Comparison of ENCODE assay signal across 8 mouse cellular contexts in genomic region chr10:116755881-116756581, GRCm38 (mm10).
DNase-seq lines count a peak whose midpoint lies in the region.

No protein-coding gene starts in this region.

- peak; percentile 46 for DNase-seq in embryo, embryonic 10.5 days (ENCODE audit: low spot score)
- DNase-seq in embryo, embryonic 9.5 days (ENCODE audit: extremely low spot score), result no peak
- peak; percentile 28 for DNase-seq in right cerebral cortex, postnatal 4 days
- DNase-seq in right cerebral cortex, postnatal 25 days, result no peak
- DNase-seq in layer of hippocampus, adult 9-10 months (ENCODE audit: low spot score), result peak; percentile 27
- DNase-seq in spleen, adult 12 weeks (ENCODE audit: low spot score), result no peak
- DNase-seq in ovary, adult 18-20 months (ENCODE audit: low spot score), result no peak
- no peak for DNase-seq in ovary, postnatal 10 days (ENCODE audit: low spot score)

Comparison
In these comparisons a context has a peak if more than half of its experiments do, and no peak if none do; other contexts are left out.
1. DNase-seq: peak in embryo, embryonic 10.5 days (single experiment), right cerebral cortex, postnatal 4 days (single experiment) and layer of hippocampus, adult 9-10 months (single experiment); none in embryo, embryonic 9.5 days (single experiment), right cerebral cortex, postnatal 25 days (single experiment), spleen, adult 12 weeks (single experiment), ovary, adult 18-20 months (single experiment) and ovary, postnatal 10 days (single experiment).